Mouse (Mus musculus) MEL (cell line): ENCODE measurements around the gene Ak1. TPM values are rescaled to one million over a fixed set of nuclear protein-coding genes. Genes with fewer than 3 reads are reported as not detected.

Experiments used
- DNase-seq: peaks from one replicate; pipeline ENCODE4 v3.0.0; 2011; ENCODE audit warnings: low read depth, low spot score
- H3K27ac ChIP-seq: 2 replicates; pipeline ENCODE4 v1.5.1; 2012; ENCODE audit warnings: low read depth, mild to moderate bottlenecking, control low read depth, low read length, moderate library complexity; ENCODE audit not compliant: control insufficient read depth
- H3K27me3 ChIP-seq, 2 experiments: fragments of 150-350 bp in 1 of 2; sonication (generic) in 1 of 2; 2 replicates each; pipeline ENCODE4 v1.6.1; 2012; ENCODE audit warnings: low read length in 2 of 2, mild to moderate bottlenecking in 2 of 2, improper control_type of control experiment in 1 of 2, moderate library complexity in 1 of 2; ENCODE audit not compliant: insufficient read depth in 2 of 2, control insufficient read depth in 1 of 2
- H3K36me3 ChIP-seq, 2 experiments: 2 replicates each; pipeline ENCODE4 v1.6.1; 2012 to 2014; ENCODE audit warnings: low read length in 2 of 2, improper control_type of control experiment in 1 of 2, inconsistent platforms in 1 of 2, mild to moderate bottlenecking in 1 of 2; ENCODE audit not compliant: insufficient read depth in 2 of 2, control insufficient read depth in 1 of 2
- H3K4me1 ChIP-seq, 2 experiments: fragments of 150-350 bp in 1 of 2; sonication (generic) in 1 of 2; 2 replicates each; pipeline ENCODE4 v1.6.1; 2012; ENCODE audit warnings: low read length in 2 of 2, improper control_type of control experiment in 1 of 2, mild to moderate bottlenecking in 1 of 2; ENCODE audit not compliant: insufficient read depth in 2 of 2, control insufficient read depth in 1 of 2
- H3K4me3 ChIP-seq, 2 experiments: fragments of 150-350 bp in 1 of 2; sonication (generic) in 1 of 2; 2 replicates each; pipeline ENCODE4 v1.5.1; 2012; ENCODE audit warnings: low read depth in 2 of 2, low read length in 2 of 2, mild to moderate bottlenecking in 2 of 2, moderate library complexity in 2 of 2, control low read depth in 1 of 2, improper control_type of control experiment in 1 of 2; ENCODE audit not compliant: control insufficient read depth in 1 of 2, insufficient read depth in 1 of 2
- H3K79me2 ChIP-seq: 2 replicates; pipeline ENCODE4 v1.6.1; 2012; ENCODE audit warnings: mild to moderate bottlenecking, low read length, moderate library complexity; ENCODE audit not compliant: control insufficient read depth, poor library complexity, insufficient read depth
- H3K9ac ChIP-seq: 2 replicates; pipeline ENCODE4 v1.6.1; 2012; ENCODE audit warnings: low read depth, mild to moderate bottlenecking, control low read depth, low read length, moderate library complexity; ENCODE audit not compliant: control insufficient read depth, poor library complexity, severe bottlenecking
- H3K9me3 ChIP-seq: fragments of 150-350 bp; sonication (generic); replicated peaks from 2 replicates; pipeline ENCODE4 v1.6.1; 2012; ENCODE audit warnings: mild to moderate bottlenecking, low read length, improper control_type of control experiment, moderate library complexity; ENCODE audit not compliant: insufficient read depth
- CHD1 ChIP-seq: IDR thresholded peaks from 2 replicates; pipeline ENCODE4 v1.6.1; 2012; ENCODE audit warnings: low read depth, mild to moderate bottlenecking, inconsistent platforms, low read length, improper control_type of control experiment
- CHD2 ChIP-seq: IDR thresholded peaks from 2 replicates; pipeline ENCODE4 v1.6.1; 2011; ENCODE audit warnings: low read length, improper control_type of control experiment
- CTCF ChIP-seq, 3 experiments: IDR thresholded peaks in 2 of 3; conservative IDR thresholded peaks in 1 of 3; 2 replicates each; pipeline ENCODE4 v1.5.1; 2011 to 2012; ENCODE audit warnings: low read length in 3 of 3, low read depth in 2 of 3, mild to moderate bottlenecking in 2 of 3, improper control_type of control experiment in 1 of 3, inconsistent platforms in 1 of 3, mixed read lengths in 1 of 3, moderate library complexity in 1 of 3; ENCODE audit not compliant: control insufficient read depth in 1 of 3, insufficient read depth in 1 of 3, poor library complexity in 1 of 3, severe bottlenecking in 1 of 3
- ETS1 ChIP-seq: IDR thresholded peaks from 2 replicates; pipeline ENCODE4 v1.6.1; 2012; ENCODE audit warnings: low read depth, mild to moderate bottlenecking, inconsistent platforms, low read length, improper control_type of control experiment, moderate library complexity
- GABPA ChIP-seq: IDR thresholded peaks from 2 replicates; pipeline ENCODE4 v1.6.1; 2012; ENCODE audit warnings: low read depth, mild to moderate bottlenecking, inconsistent platforms, low read length, improper control_type of control experiment, moderate library complexity
- KAT2A ChIP-seq: conservative IDR thresholded peaks from 2 replicates; pipeline ENCODE4 v1.6.1; 2012; ENCODE audit warnings: low read depth, low read length, improper control_type of control experiment, inconsistent platforms
- MAX ChIP-seq: IDR thresholded peaks from 2 replicates; pipeline ENCODE4 v1.6.1; 2011; ENCODE audit warnings: low read length, improper control_type of control experiment
- MAZ ChIP-seq: IDR thresholded peaks from 2 replicates; pipeline ENCODE4 v1.6.1; 2012; ENCODE audit warnings: low read depth, mild to moderate bottlenecking, inconsistent platforms, low read length, improper control_type of control experiment
- MYB ChIP-seq: IDR thresholded peaks from 2 replicates; pipeline ENCODE4 v1.6.1; 2011; ENCODE audit warnings: mild to moderate bottlenecking, low read depth, low read length, improper control_type of control experiment
- NELFE ChIP-seq: IDR thresholded peaks from 2 replicates; pipeline ENCODE4 v1.6.1; 2011; ENCODE audit warnings: low read depth, low read length, improper control_type of control experiment
- NRF1 ChIP-seq: IDR thresholded peaks from 2 replicates; pipeline ENCODE4 v1.6.1; 2014; ENCODE audit warnings: low read depth, mild to moderate bottlenecking, inconsistent platforms, low read length, improper control_type of control experiment, moderate library complexity; ENCODE audit not compliant: poor library complexity, insufficient read depth, severe bottlenecking
- POLR2A ChIP-seq, 2 experiments: IDR thresholded peaks; 2 replicates each; pipeline ENCODE4 v1.6.1; 2011 to 2012; ENCODE audit warnings: low read length in 2 of 2, mild to moderate bottlenecking in 2 of 2, control low read depth in 1 of 2, improper control_type of control experiment in 1 of 2, low read depth in 1 of 2, moderate library complexity in 1 of 2; ENCODE audit not compliant: control insufficient read depth in 1 of 2, insufficient read depth in 1 of 2, poor library complexity in 1 of 2
- POLR2AphosphoS2 ChIP-seq: IDR thresholded peaks from 2 replicates; pipeline ENCODE4 v1.6.1; 2011; ENCODE audit warnings: low read length, improper control_type of control experiment
- POLR2AphosphoS5 ChIP-seq: IDR thresholded peaks from 2 replicates; pipeline ENCODE4 v1.6.1; 2012; ENCODE audit warnings: low read depth, borderline replicate concordance, mild to moderate bottlenecking, inconsistent platforms, low read length, moderate library complexity, mixed read lengths
- RAD21 ChIP-seq: IDR thresholded peaks from 2 replicates; pipeline ENCODE4 v1.6.1; 2011; ENCODE audit warnings: mild to moderate bottlenecking, low read depth, low read length, improper control_type of control experiment
- RCOR1 ChIP-seq: IDR thresholded peaks from 2 replicates; pipeline ENCODE4 v1.6.1; 2012; ENCODE audit warnings: low read depth, mild to moderate bottlenecking, inconsistent platforms, low read length, improper control_type of control experiment
- SIN3A ChIP-seq: IDR thresholded peaks from 2 replicates; pipeline ENCODE4 v1.6.1; 2012; ENCODE audit warnings: low read length, improper control_type of control experiment, inconsistent platforms
- SMC3 ChIP-seq: IDR thresholded peaks from 2 replicates; pipeline ENCODE4 v1.6.1; 2011; ENCODE audit warnings: low read depth, low read length, improper control_type of control experiment
- TBP ChIP-seq: IDR thresholded peaks from 2 replicates; pipeline ENCODE4 v1.8.0; 2011; ENCODE audit warnings: low read depth, low read length, improper control_type of control experiment
- TCF12 ChIP-seq: IDR thresholded peaks from 2 replicates; pipeline ENCODE4 v1.6.1; 2014; ENCODE audit warnings: low read depth, mild to moderate bottlenecking, inconsistent platforms, low read length, improper control_type of control experiment, moderate library complexity
- USF1 ChIP-seq: IDR thresholded peaks from 2 replicates; pipeline ENCODE4 v1.6.1; 2014; ENCODE audit warnings: low read depth, mild to moderate bottlenecking, inconsistent platforms, low read length, improper control_type of control experiment, moderate library complexity
- ZC3H11A ChIP-seq: IDR thresholded peaks from 2 replicates; pipeline ENCODE4 v1.6.1; 2012; ENCODE audit warnings: low read depth, mild to moderate bottlenecking, inconsistent platforms, low read length, improper control_type of control experiment
- ZMIZ1 ChIP-seq: IDR thresholded peaks from 2 replicates; pipeline ENCODE4 v1.6.1; 2012; ENCODE audit warnings: low read depth, mild to moderate bottlenecking, inconsistent platforms, low read length, improper control_type of control experiment, moderate library complexity
- polyA plus RNA-seq, 2 experiments: library from polyadenylated mRNA; stranded (reverse) in 1 of 2; unstranded in 1 of 2; fragments of >175 nt in 1 of 2; fragments of >200 nt in 1 of 2; gene quantifications; 2 replicates each; pipeline versions ENCODE4 v1.2.1 to v1.2.4; 2012; ENCODE audit warnings: low replicate concordance in 2 of 2, low read depth in 1 of 2; ENCODE audit not compliant: insufficient read length in 2 of 2, insufficient read depth in 1 of 2, missing spikeins in 1 of 2
- total RNA-seq: library from RNA; depleted of rRNA; stranded (reverse); fragments of 300-350 nt; gene quantifications from 2 replicates; pipeline ENCODE4 v1.2.3, GENCODE M21; 2012

Gene Ak1
- total and polyA plus RNA-seq, 3 experiments = 0.12 to 0.13 TPM; not detected in 1

GRCm38 (mm10) chr2:32586871-32587351 lies 34.6 kb upstream of the Ak1 start, which contains the start of gene St6galnac4:
Gene St6galnac4 (plus strand): TSS chr2:32587095.
- Histone ChIP-seq H3K79me2 (peaks cover 32% of the 10 kb centered on the region), H3K4me3 (peak within 1 kb of the TSS; percentile 91 to 98), H3K36me3 (peaks cover 0 to 21% of the 10 kb centered on the region in 2 experiments; a peak in 3 of 4 replicates), H3K27ac (peak within 1 kb of the TSS; percentile 61), H3K9ac (peak within 1 kb of the TSS; percentile 94), H3K9me3 (no peaks in the 10 kb centered on the region), H3K27me3 (no peaks in the 10 kb centered on the region), H3K4me1 (peaks cover 5 to 28% of the 10 kb centered on the region in 2 experiments; a peak in 3 of 4 replicates)
- no peak; the same call in 1 of the 2 replicates for TF ChIP-seq KAT2A
- TF ChIP-seq MYB = no peak
- TF ChIP-seq NELFE = peak; percentile 78
- TF ChIP-seq POLR2AphosphoS5 = no peak
- TF ChIP-seq MAX = 0 out of 2 replicates have a peak, but pooled peaks have one; percentile 7
- TF ChIP-seq NRF1 = peak; percentile 72
- no peak for TF ChIP-seq RCOR1
- TF ChIP-seq TCF12 = 0 out of 2 replicates have a peak, but pooled peaks have one; percentile 40
- TF ChIP-seq GABPA = no peak
- TF ChIP-seq SIN3A = peak; percentile 54; the same call in 1 of the 2 replicates
- TF ChIP-seq MAZ = peak; percentile 66
- TF ChIP-seq RAD21 = no peak
- no peak; the same call in 1 of the 2 replicates for TF ChIP-seq ETS1
- peak in 2 of 3 experiments; percentile 44 to 66; a peak in 4 of 6 replicates for TF ChIP-seq CTCF (IDR thresholded peaks at IDR 0.05 in 2 of 3, conservative IDR thresholded peaks at IDR 0.05 in 1 of 3; ENCODE audit: control insufficient read depth in 1 of 3, insufficient read depth in 1 of 3, low read depth in 2 of 3, low read length in 3 of 3, poor library complexity in 1 of 3, severe bottlenecking in 1 of 3)
- TF ChIP-seq ZC3H11A = no peak
- peak; percentile 28; the same call in 1 of the 2 replicates for TF ChIP-seq POLR2AphosphoS2
- TF ChIP-seq CHD2 = no peak
- TF ChIP-seq ZMIZ1 = peak; percentile 32; the same call in 1 of the 2 replicates
- 0 out of 2 replicates have a peak, but pooled peaks have one; percentile 9 for TF ChIP-seq TBP
- no peak for TF ChIP-seq SMC3
- TF ChIP-seq POLR2A (IDR thresholded peaks at IDR 0.05; ENCODE audit: control insufficient read depth in 1 of 2, insufficient read depth in 1 of 2, low read depth in 1 of 2, low read length in 2 of 2, poor library complexity in 1 of 2) = peak; percentile 76 to 82; a peak in 3 of 4 replicates
- no peak for TF ChIP-seq CHD1
- TF ChIP-seq USF1 = no peak
- DNase-seq = peak; percentile 97
